Mouse (Mus musculus) mammary gland, adult 2 months (tissue): ENCODE results near the gene Olfr373. TPM values are rescaled to one million over a fixed set of nuclear protein-coding genes. Genes with fewer than 3 reads are reported as not detected.

ENCODE experiments used
- polyA plus RNA-seq: library from polyadenylated mRNA; depleted of rRNA; stranded (reverse); fragments of >200 nt; gene quantifications from 2 replicates; pipeline ENCODE4 v1.2.3, GENCODE M21; 2012; ENCODE audit warnings: low replicate concordance; rRNA removed

The Olfr373 gene
- not detected in 2 replicates for polyA plus RNA-seq

GRCm38 (mm10) chr8:72082877-72083276 lies at the start of gene Olfr373:
Olfr373 (plus strand) TSS chr8:72083177.

GRCm38 (mm10) chr8:72040918-72041317 lies 42.1 kb upstream of the Olfr373 start, which contains the start of gene Olfr372:
Olfr372 (plus strand) TSS chr8:72041218.

GRCm38 (mm10) chr8:72106740-72107139 lies 23.8 kb downstream of the Olfr373 start, which contains the start of gene Olfr374:
Olfr374 (plus strand) TSS chr8:72107040.

GRCm38 (mm10) chr8:72134756-72135445 lies 51.9 kb downstream of the Olfr373 start, which contains the start of gene Tpm4:
Tpm4 (plus strand) TSS chr8:72134975.

Other genes with a start within 250 kb of the Olfr373 start
- gene Zfp709, start 201.2 kb upstream of the Olfr373 start, polyA plus RNA-seq: 0.59 and 0.86 TPM in 2 replicates
- 0.43 and 0.86 TPM in 2 replicates for gene Zfp882, start 174.6 kb upstream of the Olfr373 start, polyA plus RNA-seq
- 1.5 and 4.1 TPM in 2 replicates for gene Zfp617, start 174.5 kb upstream of the Olfr373 start, polyA plus RNA-seq
- 2.8 and 6.7 TPM in 2 replicates for gene Zfp961, start 132.1 kb upstream of the Olfr373 start, polyA plus RNA-seq
- gene Cyp4f18, start 73.6 kb upstream of the Olfr373 start, polyA plus RNA-seq: 24.4 and 32.5 TPM in 2 replicates
- not detected in 2 replicates for gene Olfr372, start 42.0 kb upstream of the Olfr373 start, polyA plus RNA-seq
- 0.01 TPM in 1 of 2 replicates, not detected in the other for gene Olfr374, start 23.9 kb downstream of the Olfr373 start, polyA plus RNA-seq
- 85.9 and 92.6 TPM in 2 replicates for gene Tpm4, start 51.8 kb downstream of the Olfr373 start, polyA plus RNA-seq
- gene Rab8a, start 78.0 kb downstream of the Olfr373 start, polyA plus RNA-seq: 29.9 and 44.0 TPM in 2 replicates
- 5.5 and 10.6 TPM in 2 replicates for gene Hsh2d, start 106.5 kb downstream of the Olfr373 start, polyA plus RNA-seq
- gene Cib3, start 129.7 kb downstream of the Olfr373 start, polyA plus RNA-seq: 0.14 and 0.19 TPM in 2 replicates
- gene Gm11034, start 130.5 kb downstream of the Olfr373 start, polyA plus RNA-seq: not detected in 2 replicates
- 31.5 and 53.5 TPM in 2 replicates for gene Fam32a, start 136.6 kb downstream of the Olfr373 start, polyA plus RNA-seq
- 87.1 and 87.7 TPM in 2 replicates for gene Ap1m1, start 156.8 kb downstream of the Olfr373 start, polyA plus RNA-seq
- gene Gm10282, start 222.1 kb downstream of the Olfr373 start, polyA plus RNA-seq: 0.70 and 1.5 TPM in 2 replicates
- 40.6 and 287 TPM in 2 replicates for gene Klf2, start 235.9 kb downstream of the Olfr373 start, polyA plus RNA-seq